Mouse (Mus musculus) midbrain, embryonic 15.5 days (tissue): ENCODE data around the gene T2. TPM values are rescaled to one million over a fixed set of nuclear protein-coding genes. Genes with fewer than 3 reads are reported as not detected.

Experiments used
- ATAC-seq: fragments of 200-750 bp; cut with Nextera tagmentation; replicated peaks from 2 replicates; pipeline ENCODE4 v1.8.0; 2017; ENCODE audit warnings: moderate TSS enrichment
- H3K27ac ChIP-seq: fragments of 300-500 bp; sonication (generic); 2 replicates; pipeline ENCODE4 v1.5.1; 2015; ENCODE audit warnings: mild to moderate bottlenecking, inconsistent platforms
- H3K27me3 ChIP-seq: fragments of 300-500 bp; sonication (generic); replicated peaks from 2 replicates; pipeline ENCODE4 v1.6.1; 2015; ENCODE audit warnings: inconsistent platforms
- H3K36me3 ChIP-seq: fragments of 300-500 bp; sonication (generic); replicated peaks from 2 replicates; pipeline ENCODE4 v1.6.1; 2015; ENCODE audit warnings: inconsistent platforms
- H3K4me1 ChIP-seq: fragments of 300-500 bp; sonication (generic); 2 replicates; pipeline ENCODE4 v1.6.1; 2015; ENCODE audit warnings: inconsistent platforms
- H3K4me2 ChIP-seq: fragments of 300-500 bp; sonication (generic); 2 replicates; pipeline ENCODE4 v1.6.1; 2015; ENCODE audit warnings: inconsistent platforms, mild to moderate bottlenecking, moderate library complexity
- H3K4me3 ChIP-seq: fragments of 300-500 bp; sonication (generic); 2 replicates; pipeline ENCODE4 v1.5.1; 2015; ENCODE audit warnings: mild to moderate bottlenecking, inconsistent platforms
- H3K9ac ChIP-seq: fragments of 300-500 bp; sonication (generic); 2 replicates; pipeline ENCODE4 v1.6.1; 2015; ENCODE audit warnings: mild to moderate bottlenecking, inconsistent platforms
- H3K9me3 ChIP-seq: fragments of 300-500 bp; sonication (generic); 2 replicates; pipeline ENCODE4 v1.6.1; 2016; ENCODE audit warnings: inconsistent platforms
- WGBS: fragments of 180-500 bp; shearing (Covaris S2); methylation state at CpG from one replicate; pipeline ENCODE4 v1.1.7; 2015; ENCODE audit warnings: mixed read lengths; 5-methylcytosine and 5-hydroxymethylcytosine counted together
- polyA plus RNA-seq: library from polyadenylated mRNA; unstranded; fragments of >200 nt; fragmentation: Nextera tagmentation; extraction: Ambion mirVana; gene quantifications from 2 replicates; pipeline ENCODE4 v1.2.1, GENCODE M21; 2015

The T2 gene
- polyA plus RNA-seq, 1 experiment from 2014 or later = 0.97 TPM

DNA sequence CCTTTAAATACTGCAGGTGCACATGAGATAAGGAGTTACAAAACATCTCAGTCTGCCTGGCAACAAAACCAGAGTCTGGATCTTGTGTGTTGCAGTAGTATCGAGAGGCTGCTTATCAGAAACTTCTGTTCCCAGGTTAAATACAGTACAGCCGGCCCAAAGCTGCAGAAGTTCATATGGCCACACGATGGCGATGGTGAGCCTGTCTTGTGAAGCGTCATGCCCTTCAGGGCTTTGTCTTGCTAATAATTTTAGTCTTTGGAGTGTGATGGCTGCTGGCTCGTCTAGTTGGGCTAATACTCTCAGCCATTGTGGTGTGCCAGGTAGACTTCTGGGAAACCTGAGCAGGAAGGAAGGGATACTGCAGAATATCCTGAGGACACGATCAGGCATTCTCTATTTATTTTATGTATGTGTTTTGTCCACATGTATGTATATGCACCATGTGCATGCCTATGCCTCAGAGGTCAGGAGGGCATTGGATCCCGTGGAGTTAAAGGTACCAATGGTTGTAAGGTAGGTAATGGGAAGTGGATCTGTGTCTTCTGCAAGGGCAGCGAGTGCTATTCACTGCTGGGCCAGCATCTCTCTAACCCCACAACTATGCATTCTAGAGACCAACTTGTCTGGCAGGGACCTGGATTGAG lies 107.8 kb downstream of the T2 start:
- H3K36me3 ChIP-seq = no peaks in the 10 kb centered on the region
- H3K27ac ChIP-seq = no peak overlapping the region
- H3K27me3 ChIP-seq = peaks cover 8% of the 10 kb centered on the region; the same call in 1 of the 2 replicates
- no peak overlapping the region for H3K4me3 ChIP-seq
- WGBS = 26% methylated on average over 9 of the region's 9 CpGs
- peak; percentile 77 for ATAC-seq
- H3K4me1 ChIP-seq = peaks cover 5% of the 10 kb centered on the region; the same call in 1 of the 2 replicates
- H3K9ac ChIP-seq = no peak overlapping the region
- H3K4me2 ChIP-seq = no peak overlapping the region
- no peaks in the 10 kb centered on the region for H3K9me3 ChIP-seq

- no peak for ATAC-seq
- Histone ChIP-seq H3K9ac (no peak overlapping the region), H3K4me2 (no peak overlapping the region), H3K9me3 (no peaks in the 10 kb centered on the region), H3K27ac (no peak overlapping the region), H3K27me3 (peaks cover 4% of the 10 kb centered on the region; the same call in 1 of the 2 replicates), H3K4me3 (no peak overlapping the region), H3K36me3 (no peaks in the 10 kb centered on the region), H3K4me1 (peaks cover 6% of the 10 kb centered on the region; the same call in 1 of the 2 replicates)
- 88% methylated on average over 3 of the region's 3 CpGs for WGBS
Measured at GRCm38 (mm10) chr17:8467771-8468170, 112.0 kb downstream of the T2 start.

DNA sequence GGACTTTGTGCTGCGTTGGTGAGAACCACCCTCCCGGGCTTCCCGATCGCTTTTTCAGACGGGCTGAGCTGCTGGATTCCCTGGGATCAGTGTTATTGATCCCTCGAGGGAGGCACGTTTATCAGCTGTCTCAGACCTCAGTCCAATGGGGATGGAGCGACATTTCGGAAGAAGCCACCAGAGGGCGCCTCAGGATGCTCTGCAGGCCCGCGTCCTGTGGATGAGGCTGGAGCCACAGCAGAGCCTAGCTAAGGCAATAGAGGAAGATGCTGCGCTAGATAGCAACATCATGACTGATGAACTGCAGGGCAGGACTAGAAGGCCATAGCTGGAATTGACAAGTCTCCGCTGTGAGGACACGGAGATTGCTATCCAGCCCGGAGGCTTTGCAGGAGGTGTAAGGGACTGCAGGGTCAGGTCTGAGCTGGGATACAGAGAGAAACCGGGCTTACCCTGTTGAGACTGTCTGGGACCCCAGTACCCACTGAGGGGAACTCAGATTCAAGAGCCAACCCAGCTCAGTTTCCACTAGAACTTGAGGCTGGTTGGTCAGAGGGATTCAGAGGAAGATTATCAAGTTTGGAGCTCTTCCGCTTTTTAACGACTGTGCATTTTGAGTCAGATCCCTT lies 113.0 kb downstream of the T2 start:
- 15% methylated on average over 19 of the region's 19 CpGs for WGBS
- Histone ChIP-seq H3K9ac (no peak overlapping the region), H3K4me2 (peak overlapping the region; percentile 18; the same call in 1 of the 2 replicates), H3K4me3 (no peak overlapping the region), H3K4me1 (peaks cover 3% of the 10 kb centered on the region; the same call in 1 of the 2 replicates), H3K27me3 (peaks cover 4% of the 10 kb centered on the region; the same call in 1 of the 2 replicates), H3K27ac (no peak overlapping the region), H3K36me3 (no peaks in the 10 kb centered on the region), H3K9me3 (no peaks in the 10 kb centered on the region)
- ATAC-seq = peak; percentile 82

Other genes with a start within 250 kb of the T2 start
- 0.18 and 0.61 TPM in 2 replicates for gene Gm49673, start 208.2 kb upstream of the T2 start, polyA plus RNA-seq
- gene Rnaset2a, start 207.9 kb upstream of the T2 start, polyA plus RNA-seq = 9.9 and 10.8 TPM in 2 replicates
- gene Fgfr1op, start 190.5 kb upstream of the T2 start, polyA plus RNA-seq = 25.3 and 26.4 TPM in 2 replicates
- not detected in 2 replicates for gene Ccr6, start 119.9 kb upstream of the T2 start, polyA plus RNA-seq
- 263 and 274 TPM in 2 replicates for gene Mpc1, start 73.1 kb upstream of the T2 start, polyA plus RNA-seq
- gene Sft2d1, start 44.9 kb upstream of the T2 start, polyA plus RNA-seq = 191 and 200 TPM in 2 replicates
- 19.1 and 19.9 TPM in 2 replicates for gene Prr18, start 18.5 kb upstream of the T2 start, polyA plus RNA-seq
- gene T, start 78.4 kb downstream of the T2 start, polyA plus RNA-seq = 0.56 and 0.61 TPM in 2 replicates
- 14.9 and 17.3 TPM in 2 replicates for gene Pde10a, start 169.4 kb downstream of the T2 start, polyA plus RNA-seq
- not detected in 2 replicates for gene Gm17087, start 211.0 kb downstream of the T2 start, polyA plus RNA-seq